Mouse (Mus musculus) monocyte, adult 5-6 weeks (primary cell): Measurements from ENCODE around the gene Fbxl14. TPM values are rescaled to one million over a fixed set of nuclear protein-coding genes. Genes with fewer than 3 reads are reported as not detected.

Experiments
- ATAC-seq: fragments of 153-309, 156-312 bp; replicated peaks from 2 replicates; pipeline ENCODE4 v1.8.0; 2017; ENCODE audit warnings: mild to moderate bottlenecking; ENCODE audit not compliant: low TSS enrichment, insufficient number of reproducible peaks, severe bottlenecking, poor library complexity, low FRiP score
- total RNA-seq: library from RNA; stranded (forward); fragments of 200-1000, 200-491, 200-594 nt; gene quantifications from 3 replicates; pipeline ENCODE4 v1.2.3, GENCODE M21; 2017

Fbxl14 gene
- total RNA-seq, 1 experiment from 2014 or later: 36.9 TPM

DNA sequence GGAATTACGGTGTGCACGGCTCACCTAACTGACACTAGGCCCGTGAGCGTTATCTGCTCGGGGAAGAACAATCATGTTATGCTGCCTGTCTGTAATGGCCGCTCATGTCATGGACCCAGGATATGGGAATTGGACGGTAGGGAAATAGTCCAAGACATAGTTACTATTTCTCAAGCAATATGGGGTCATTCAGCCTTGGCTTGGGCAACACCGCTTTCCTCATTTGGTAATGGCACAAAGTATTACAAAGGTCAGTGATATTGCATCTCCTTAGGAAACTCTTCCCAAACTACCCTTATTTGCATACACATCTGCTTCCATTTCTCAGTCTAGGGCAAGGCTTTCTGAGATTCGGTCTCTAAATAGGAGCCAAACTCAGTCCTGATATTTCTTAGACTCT lies 8.2 kb downstream of the Fbxl14 start:
- ATAC-seq: no peak

DNA sequence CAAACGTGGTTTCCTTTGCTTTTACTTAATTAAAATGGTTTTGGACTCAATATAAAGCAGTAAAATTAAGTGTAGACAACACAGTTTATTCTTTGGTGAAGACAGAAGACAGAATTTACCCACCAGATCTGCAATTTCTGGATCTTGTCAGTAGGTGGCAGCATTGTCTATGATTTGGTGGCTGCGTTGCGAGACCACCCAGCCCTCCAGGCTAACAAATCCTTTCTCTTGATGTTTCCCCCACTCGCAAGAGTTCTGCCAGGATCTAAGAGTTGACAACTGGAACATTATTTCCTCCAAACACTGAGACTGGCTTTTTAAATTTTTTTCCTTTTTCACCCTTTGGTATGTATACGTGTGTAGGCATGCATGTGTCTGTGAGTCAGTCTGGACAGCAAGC lies 10.3 kb downstream of the Fbxl14 start:
- ATAC-seq: no peak

DNA sequence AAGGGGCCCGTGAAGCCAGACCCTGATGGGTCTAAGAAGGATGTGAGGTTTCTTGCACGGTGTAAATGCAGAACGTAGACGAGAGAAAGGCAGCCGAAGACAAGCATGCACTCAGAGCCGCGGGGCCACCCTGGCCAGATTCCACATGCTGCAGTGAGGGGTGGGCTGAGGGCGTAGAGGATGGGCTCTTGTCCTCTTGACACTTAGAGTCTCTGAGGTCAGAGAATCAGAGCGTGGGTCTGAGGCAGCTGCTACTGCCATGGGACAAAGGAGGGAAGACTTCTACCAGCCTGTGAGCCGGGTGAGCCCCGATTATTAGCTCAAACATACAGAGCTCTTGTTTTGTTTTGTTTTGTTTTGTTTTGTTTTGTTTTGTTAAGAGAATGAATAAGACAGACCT lies 11.1 kb downstream of the Fbxl14 start:
- no peak for ATAC-seq

DNA sequence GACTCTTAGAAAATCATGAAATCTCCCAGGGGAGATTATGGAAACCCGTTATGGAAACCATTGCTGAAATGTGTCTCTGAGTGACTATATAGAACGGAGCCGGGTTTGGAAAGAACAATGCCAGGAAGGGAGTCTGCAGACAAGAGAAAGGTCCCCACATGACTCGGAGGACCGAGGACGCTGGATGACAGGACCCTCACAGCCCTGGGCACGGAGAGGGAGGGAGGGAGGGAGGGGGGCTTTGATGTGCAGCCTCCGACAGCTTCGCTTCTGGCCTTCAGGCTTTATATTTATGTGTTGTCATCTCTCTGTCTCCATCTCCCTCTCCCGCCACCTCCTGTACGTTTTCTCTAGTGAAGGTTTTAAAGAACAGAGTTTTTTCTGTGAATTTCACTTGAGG lies 11.5 kb downstream of the Fbxl14 start:
- ATAC-seq: no peak

DNA sequence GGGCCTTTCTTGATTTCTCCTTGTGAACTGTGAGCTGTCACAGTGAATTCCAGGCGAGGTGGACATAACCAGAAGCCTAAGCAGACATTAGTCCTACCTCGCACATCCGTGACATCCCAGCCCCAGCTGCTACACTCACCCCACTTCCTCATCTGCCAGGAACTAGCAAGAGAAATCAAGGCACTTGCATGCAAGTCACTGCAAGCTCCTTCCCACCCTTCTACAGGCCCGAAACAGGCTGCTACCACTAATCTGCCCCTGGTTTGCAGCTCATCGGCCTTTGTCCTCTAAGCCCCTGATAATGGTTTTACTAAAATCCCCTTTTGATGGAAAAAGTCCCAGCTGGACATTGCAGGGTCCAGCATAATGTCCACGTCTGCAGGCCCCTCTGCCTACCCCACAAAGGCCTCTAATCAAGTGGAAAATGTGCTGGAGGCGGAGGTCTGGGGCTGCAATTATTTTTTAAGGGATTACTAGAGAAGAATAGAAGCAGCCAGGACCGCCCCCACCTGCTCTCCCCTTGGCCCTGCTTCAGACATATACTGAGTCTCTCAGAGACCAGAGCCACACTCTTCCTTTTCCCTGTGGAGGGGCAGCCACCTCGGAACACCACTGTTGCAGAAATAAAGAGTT lies 12.6 kb downstream of the Fbxl14 start:
- no peak for ATAC-seq

DNA sequence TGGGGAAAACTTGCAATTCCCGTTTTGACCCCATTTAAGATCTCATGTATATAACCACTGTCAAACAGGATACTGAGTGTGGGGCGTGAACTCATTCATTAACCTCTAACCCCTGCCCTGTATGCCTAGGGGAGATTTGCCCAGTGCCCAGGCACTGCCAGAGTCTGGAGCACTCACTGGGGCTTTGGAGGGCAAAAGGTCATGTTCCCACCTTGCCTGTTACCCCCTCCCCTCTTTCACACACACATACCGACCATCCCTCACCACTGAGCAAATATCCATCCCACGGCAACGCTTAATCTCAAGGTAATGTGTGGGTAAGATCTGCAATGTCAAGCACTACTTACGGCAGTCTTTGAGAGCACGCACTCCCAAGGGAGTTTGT lies 13.2 kb downstream of the Fbxl14 start:
- no peak for ATAC-seq

DNA sequence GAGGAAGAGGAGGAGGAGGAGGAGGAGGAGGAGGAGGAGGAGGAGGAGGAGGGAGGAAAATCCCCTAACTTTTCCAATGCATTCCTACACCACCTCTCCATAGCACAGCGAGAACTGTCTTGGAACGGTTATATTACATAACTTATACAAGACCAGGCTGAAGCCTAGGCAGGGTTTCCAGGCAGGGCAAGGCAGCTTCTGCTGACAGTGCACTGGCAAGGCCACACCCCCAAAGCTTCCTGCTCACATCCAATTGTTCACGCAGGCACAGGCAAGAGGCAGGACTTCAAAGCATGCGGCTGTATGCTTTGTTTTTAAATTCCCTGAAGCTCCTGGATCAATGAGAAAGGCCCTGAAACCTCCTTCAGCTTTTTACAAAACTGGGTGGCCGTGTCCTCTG lies 19.8 kb downstream of the Fbxl14 start:
- ATAC-seq: no peak

DNA sequence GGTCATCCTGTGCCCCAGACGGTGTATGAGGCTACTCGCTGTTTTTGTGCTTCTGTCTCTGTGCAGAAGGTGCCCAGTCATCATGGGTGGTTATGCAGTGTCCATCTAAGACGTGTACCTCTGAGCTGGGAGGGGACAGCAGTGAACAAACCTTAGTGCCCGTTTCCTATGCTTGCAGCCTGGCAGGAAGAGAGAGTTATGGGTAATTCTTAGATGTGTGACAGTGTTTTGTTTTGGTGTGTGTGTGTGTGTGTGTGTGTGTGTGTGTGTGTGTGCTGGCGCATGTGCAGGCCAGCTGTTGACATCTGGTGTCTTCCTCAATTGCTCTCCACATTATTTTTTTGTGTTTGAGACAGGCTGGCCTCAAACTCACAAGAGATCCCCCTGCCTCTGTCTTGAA lies 20.6 kb downstream of the Fbxl14 start:
- no peak for ATAC-seq

DNA sequence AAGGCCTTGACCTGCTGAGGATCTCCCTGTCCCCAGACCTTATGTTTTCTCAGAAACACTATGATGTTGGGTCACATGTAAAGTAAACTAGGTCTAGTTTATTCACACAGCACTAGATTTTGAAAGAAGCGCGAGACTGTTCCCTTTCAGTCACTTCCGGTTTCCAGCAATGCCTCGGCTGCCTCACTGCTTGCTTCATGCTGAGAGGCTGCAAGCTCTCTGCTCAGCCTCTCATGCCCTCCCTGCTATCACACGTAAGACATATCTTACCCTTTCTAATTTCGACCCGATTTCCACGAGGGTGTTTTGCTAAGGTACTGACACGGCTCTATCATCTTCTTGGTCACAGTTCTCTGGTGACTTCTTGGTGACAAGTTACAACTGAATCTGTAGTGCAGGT lies 22.6 kb downstream of the Fbxl14 start:
- ATAC-seq: 0 out of 2 replicates have a peak, but pooled peaks have one; percentile 29

DNA sequence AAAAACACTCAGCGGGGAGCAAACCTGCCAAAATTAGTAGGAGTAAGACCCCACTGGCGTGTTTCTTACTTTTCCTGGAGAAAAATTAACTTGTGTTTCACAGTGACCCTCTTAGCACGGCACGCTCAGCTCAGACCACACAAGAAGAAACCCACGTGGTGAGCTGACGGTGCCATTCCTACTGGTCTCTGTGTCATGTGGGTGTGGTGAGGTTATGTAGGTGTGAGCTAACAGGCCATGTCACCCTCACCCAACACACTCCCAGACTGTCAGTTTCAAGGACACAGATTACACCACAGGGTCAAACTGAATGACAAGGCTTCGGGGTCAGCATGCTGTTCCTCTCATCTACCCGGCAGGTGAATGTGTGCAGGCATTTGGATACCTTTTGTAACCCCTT lies 25.3 kb downstream of the Fbxl14 start:
- no peak for ATAC-seq

DNA sequence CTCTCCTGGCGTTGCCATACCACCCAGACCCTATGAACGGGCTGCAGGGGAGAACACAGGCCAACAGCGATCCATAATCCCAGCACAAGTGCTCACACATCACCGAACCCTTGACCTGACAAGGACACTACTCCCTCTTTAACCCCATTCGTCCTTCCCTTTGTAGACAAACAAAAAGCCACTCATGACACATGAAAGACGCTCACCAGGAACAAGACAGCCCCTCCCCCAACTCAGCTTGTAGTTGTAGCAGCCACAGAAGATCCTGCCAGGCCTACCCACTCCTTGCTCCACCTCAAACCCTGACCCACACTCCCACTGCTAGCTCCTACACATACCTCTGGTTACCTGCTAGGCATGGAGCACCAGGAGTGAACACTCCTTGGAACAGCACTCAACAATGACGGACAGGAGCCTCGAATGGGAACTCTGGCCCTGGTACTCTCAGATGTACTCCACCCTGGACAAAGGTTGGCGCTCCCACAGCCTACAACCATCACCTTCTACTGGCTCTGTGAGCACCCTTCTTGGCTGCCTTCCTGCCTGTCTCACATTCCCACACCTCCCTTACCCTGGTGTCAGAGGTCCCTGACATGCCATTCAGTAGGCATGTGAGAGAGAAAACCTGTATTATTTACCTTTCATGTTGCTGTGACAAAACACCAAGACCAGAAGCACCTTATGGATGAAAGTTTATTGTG lies 26.2 kb downstream of the Fbxl14 start:
- no peak for ATAC-seq

DNA sequence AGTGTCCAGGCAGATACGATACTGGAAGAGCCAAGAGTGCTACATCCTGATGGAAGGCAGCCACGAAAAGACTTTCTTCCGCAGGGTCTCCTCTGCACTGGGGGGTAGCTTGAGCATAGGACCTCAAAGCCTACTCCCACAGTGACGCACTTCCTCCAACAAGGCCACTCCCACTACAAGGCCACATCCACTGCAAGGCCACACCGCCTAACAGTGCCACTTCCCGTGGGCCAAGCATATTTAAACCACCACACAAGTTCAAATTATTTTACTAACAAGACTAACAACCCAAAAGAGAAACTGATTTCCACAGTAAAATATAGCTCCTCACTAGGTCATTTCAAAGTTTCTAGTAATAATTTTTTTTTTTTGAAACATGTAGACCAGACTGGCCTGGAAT lies 28.8 kb downstream of the Fbxl14 start:
- no peak for ATAC-seq

DNA sequence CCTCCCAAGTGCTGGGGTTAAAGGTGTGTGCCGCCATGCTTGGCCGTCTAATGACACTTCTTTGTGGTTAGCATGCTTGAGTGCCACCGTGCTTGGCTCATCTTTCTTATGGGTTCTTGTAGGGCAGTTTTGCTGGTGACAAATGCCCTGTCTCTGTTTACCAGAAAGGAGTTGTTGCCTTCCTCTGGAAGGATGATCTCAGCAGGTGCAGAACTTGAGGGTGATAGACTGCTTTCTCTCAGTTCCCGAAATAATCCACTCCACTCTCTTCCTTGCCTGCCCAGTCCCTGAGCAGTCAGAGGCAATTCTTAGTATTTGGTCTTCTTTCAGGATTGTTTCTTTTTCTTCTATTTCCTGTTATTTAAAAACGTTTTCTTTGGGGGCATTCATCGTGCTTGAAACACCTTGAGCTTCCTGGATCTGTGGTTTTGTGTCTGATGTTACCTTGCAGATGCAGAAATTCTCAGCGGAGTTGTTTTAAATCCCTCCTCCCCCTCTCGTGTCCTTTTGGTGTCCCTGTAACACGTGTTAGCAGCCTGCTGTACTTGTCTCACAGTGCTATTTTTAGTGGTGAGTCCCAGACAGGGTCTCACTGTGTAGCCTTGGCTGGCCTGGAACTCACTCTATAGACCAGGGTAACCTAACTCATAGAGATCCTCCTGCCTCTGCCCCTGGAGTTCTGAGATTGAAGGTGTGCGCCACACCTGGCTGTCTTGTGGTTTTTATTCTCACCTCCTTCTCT lies 29.3 kb downstream of the Fbxl14 start:
- ATAC-seq: no peak

DNA sequence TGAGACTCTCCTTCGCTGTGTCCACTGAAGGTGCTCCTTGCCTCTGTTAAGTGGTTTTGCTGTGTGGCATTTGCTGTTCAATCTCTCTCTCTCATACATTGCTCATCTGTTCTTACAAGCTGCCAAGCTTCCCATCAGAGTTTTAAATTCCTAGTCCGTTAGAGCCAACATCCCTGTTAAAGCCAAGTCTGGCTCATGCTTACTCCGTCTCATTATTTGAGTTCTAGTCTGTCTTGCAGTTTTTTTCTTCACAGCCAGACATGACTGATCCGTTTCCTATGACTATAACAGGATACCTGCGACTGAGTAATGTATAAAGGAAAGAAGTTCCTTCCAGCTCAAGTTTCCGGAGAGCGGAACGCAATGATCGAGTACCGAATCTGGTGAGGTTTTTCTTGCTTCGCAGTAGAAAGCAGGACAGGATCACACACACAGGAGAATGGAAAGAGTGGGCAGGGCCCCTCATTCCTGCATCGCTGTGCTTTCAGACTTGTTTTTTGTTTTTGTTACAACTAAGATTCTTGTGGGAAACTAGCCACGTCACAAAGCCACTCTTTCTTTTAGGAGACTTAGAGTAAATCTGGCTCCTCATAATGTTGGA lies 30.1 kb downstream of the Fbxl14 start:
- ATAC-seq: no peak

DNA sequence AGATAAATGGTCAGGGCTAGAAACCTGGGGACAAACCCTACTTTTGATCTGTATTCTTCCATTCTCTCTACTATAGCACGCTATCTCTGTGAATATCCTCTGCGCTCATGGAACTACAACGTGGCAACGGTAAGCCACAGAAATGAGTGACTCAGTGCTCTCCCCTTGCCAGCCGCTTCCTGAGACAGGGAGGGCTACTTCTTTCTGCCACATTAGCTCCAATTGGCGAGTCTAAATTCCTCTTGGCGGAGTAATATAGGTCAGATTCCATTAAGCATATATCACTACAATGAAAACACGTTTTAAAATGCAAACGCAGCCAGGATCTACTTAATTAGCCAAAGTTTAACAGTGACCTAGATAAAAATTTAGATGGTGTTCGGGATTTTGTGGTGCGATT lies 33.2 kb downstream of the Fbxl14 start:
- no peak for ATAC-seq

DNA sequence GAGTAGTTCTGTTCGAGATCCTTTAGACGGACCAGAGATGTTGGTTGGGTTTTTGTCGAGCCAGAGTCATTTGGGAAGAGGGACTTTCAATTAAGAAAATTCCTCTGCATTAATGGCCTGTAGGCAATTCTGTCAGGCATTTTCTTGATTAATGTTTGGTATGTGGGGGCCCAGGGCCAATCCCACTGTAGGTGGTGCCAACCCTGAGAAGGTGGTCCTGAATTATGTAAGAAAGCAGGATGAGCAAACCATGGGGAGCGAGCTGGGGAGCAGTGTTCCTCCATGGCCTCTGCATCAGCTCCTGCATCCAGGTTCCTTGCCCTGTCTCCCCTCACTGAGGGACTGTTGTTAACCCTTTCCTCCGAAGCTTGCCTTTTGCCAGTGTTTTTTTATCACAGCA lies 34.0 kb downstream of the Fbxl14 start:
- ATAC-seq: no peak

DNA sequence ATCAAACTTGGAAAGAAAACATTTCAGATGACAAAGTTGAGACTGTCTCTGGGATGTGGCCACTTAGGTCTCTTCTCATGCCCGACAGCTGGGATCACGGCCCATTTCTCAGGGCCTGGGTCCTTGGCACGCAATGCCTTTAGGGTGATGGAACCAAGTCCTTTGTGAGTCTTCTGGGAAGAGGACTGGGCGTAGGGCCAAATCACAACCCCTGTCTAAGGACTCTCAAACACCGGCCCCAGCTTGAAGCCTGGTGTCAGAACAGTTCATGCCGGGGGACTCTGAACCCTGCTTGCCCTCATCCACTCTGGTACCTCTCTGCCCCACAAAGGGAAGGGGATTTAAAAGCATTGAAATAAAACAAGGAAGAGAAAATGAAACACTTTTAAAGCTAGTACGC lies 34.6 kb downstream of the Fbxl14 start:
- ATAC-seq: no peak

DNA sequence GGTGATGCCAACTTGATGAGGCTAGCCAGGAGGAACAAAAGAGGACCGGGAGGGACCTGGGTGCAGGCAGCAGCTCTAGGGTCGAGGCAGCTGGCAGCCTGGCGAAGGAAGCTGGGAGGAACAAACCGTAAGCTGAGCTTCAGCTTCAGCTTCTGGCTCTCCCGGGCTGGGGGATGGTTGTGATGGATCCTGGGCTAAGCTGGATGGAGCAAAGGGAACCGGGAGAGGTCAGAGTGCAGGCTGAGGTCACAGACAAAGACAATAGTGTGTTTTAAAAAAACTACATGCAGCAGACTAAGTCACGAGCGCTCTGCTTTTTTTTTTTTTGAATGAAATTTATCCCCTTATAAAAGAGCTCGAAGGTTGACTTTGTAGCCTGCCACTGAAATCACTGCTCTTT lies 41.3 kb downstream of the Fbxl14 start:
- ATAC-seq: no peak

DNA sequence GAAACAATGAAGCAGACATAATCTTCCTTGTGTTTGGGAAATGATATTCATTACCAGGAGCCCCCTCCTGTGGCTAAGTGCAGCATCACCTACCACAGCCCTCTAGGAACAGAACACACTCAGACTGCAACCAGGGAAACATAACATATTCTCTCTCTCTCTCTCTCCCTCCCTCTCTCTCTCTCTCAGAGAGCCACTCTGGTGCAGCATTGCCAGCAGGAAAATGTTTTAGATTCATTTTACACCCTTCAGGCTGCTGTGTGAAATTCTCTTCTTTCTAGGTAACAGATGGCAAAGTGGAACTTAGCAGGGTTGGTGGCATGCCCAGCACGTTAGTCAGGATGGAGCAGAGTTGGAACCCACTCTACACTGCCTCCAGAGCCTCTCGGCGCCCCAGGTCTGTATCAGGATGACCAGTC lies 42.0 kb downstream of the Fbxl14 start:
- no peak for ATAC-seq

DNA sequence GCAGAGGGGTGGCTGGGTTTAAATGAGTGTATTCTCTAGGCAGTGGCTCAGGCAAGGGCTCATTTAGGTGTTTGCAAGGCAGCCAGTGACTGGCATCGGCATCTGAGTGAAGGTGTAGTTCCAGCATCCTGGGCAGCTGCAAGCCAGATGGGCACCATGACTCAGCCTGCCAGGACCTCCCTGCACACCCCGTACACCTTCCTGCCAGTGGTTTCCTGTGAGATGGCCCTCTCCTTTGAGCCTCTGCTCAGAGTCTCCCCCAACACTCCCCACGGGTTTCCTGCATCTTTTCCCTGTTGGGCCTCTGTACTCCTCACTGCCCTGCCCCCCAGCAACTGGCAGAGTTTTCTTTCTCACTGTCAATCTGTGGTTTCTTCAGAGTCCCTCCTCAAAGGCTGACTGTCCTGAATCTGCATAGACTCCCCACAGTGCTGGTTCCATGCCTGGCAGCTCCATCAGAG lies 42.5 kb downstream of the Fbxl14 start:
- no peak for ATAC-seq
